Mouse (Mus musculus): Measurements from ENCODE around the gene Ammecr1. TPM values are rescaled to one million over a fixed set of nuclear protein-coding genes. Genes with fewer than 3 reads are reported as not detected.

Gene Ammecr1
- total RNA-seq, 2 experiments from 2014 or later, result 1.7 to 2.0 TPM

DNA sequence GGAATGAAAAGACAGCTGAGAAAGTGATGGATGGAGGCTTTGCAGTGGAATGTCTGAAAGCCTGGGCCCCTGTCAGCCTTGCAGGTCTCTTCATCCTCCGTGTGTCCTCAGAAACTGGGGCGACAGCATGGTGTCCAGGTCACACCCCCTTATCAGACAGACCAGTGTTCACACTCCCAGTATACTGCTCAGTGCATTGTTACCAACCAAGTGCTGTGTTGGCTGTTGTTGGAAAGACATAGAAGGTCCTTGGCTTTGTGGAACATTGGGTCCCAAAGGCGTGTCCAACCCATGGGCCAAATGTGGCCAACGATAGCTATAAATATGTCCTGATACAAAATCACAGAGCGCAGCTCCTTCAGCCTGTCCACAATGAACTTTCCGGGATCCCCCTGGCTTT is 136.0 kb downstream of the Ammecr1 start:
- no peak for DNase-seq (ENCODE audit: extremely low spot score in 1 of 2, low spot score in 1 of 2)

DNA sequence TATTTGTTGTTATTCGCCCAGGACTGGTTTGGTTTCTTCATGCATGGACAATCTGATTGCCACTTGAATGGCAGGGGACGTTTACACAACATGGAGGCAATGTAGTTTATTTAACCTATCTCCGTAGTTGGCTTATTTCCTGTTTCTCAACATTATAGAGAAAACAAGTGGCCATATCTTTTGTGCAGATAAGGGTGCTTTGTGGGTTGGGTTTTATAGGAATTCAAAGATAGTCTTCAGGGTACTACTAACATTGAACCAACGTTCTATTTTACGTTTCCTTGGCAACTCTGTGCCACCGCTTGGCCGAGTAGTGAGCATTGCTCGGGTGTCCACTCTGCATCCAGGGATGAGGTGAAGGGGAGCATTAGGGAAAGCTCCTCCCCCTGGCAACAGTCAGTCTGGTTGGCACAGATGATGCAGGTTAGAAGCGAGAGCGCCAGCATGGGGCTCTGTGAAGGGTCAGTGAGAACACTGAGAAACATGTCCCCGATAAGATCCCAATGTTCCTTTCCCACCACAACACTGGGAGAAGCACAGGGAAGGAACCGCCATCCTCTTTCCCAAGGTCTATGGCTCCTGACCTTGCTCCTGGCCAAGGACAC is 136.6 kb downstream of the Ammecr1 start:
- no peak for DNase-seq (ENCODE audit: extremely low spot score in 1 of 2, low spot score in 1 of 2)

GRCm38 (mm10) chrX:142829267-142829666 is 137.3 kb downstream of the Ammecr1 start:
- no peak for DNase-seq (ENCODE audit: extremely low spot score in 1 of 2, low spot score in 1 of 2)

GRCm38 (mm10) chrX:142828184-142828908 is 138.2 kb downstream of the Ammecr1 start:
- DNase-seq (ENCODE audit: extremely low spot score in 1 of 2, low spot score in 1 of 2), result no peak

- DNase-seq (ENCODE audit: extremely low spot score in 1 of 2, low spot score in 1 of 2), result no peak
Observed at GRCm38 (mm10) chrX:142827644-142828043, 138.9 kb downstream of the Ammecr1 start.

DNA sequence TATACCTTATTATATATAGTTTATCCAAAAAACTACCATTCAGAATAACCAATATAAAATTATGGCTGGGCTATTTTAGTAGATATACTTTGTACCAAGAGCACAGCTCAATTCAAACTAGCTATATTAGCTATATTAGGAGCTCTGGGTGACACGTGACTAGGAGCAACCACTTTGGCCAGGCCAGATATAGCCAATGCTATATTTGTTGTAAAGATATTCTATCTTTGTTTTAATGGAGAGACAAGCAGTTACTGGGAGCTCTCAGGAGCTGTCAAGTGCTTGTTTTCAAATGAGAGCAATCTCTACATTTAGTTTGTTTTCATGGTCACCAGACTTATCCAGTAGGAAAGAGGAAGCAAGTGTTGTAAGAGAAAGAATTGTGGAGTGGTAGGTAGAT is 141.2 kb downstream of the Ammecr1 start:
- no peak for DNase-seq (ENCODE audit: extremely low spot score in 1 of 2, low spot score in 1 of 2)

GRCm38 (mm10) chrX:142821846-142822245 is 144.7 kb downstream of the Ammecr1 start:
- DNase-seq (ENCODE audit: extremely low spot score in 1 of 2, low spot score in 1 of 2), result no peak

DNA sequence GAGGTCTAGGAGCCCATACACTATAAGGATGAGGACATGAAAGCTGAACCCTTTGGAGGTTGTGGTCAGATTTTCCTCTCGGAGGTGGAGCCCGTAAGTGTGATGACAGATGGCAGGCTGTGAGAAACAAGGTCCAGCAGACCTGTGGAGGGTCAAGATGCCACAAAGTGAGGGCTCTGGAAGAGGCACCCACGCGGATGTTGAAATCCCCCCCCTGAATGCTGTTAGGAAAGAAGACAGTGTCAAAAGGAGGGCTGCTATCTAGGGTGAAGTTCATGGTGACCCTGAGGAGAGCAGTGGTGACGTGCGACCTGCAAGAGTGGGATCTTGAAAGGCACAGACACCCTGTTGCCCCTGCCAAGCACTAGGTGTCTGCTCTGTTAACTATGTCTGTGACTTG is 145.3 kb downstream of the Ammecr1 start:
- no peak for DNase-seq (ENCODE audit: extremely low spot score in 1 of 2, low spot score in 1 of 2)

- peak; percentile 29 to 63 for DNase-seq (ENCODE audit: extremely low spot score in 1 of 2, low spot score in 1 of 2)
Observed at GRCm38 (mm10) chrX:142818057-142818682, 148.4 kb downstream of the Ammecr1 start.

DNA sequence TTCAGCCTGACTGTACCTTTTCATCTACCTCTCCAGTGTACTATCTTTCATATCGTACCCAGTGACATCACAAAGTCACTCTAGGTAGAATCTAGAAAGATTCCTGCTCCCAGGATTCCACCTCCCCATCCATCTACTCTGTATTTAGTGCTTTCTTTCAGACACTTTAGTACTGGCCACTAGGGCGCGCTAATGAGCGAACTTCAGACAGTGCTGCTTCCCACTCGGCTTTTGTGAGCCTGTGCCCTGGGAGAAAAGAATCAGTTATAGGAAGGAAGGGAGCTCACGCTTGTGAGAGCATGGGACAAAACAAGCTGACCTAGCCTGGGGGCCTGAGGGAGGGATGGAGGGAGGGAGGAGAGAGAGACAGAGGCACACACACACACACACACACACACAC is 153.4 kb downstream of the Ammecr1 start:
- peak in 1 of 2 experiments; percentile 70 for DNase-seq (ENCODE audit: extremely low spot score in 1 of 2, low spot score in 1 of 2)

DNA sequence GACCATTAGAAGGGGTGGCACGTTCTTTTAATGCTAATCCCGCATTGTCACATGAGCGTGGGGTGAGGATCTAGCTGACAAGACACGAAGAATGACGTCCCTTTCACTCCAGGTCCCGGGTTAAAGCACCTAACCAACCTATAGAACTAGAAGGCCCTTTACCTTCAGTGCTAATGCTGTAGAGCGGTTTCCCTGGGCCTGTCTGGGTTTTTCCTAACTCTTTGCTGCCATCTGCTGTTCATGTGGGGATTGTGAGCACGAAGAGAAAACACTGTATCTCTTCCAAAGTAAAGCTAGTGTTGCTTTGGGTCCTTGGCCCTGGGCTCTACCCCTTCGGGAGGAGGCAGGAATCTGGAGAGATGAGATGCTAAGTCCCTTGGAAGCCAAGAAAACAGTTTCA is 158.1 kb downstream of the Ammecr1 start:
- DNase-seq (ENCODE audit: extremely low spot score in 1 of 2, low spot score in 1 of 2), result peak; percentile 29 to 65

DNA sequence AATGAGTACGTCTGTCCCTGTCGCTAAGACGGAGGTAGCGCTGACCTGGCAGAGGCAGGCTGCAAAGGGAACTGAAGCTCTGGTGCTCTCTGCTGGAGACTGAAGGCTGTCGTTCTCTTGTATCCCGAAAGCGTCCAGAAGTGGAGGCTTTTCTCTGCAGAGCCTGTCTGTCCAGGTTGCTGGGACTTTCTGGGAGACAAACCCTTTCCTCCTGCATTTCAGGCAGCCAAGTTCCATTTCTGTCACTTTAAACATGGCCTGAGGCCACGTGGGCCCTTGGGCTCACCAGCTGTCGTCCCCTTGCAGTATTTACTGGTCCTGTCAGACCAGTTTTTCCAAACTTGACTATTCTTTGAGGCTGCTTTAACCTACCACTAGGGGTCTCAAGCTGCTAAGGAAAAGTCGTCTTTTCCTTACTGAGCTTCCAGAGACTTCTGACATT is 159.9 kb downstream of the Ammecr1 start:
- no peak for DNase-seq (ENCODE audit: extremely low spot score in 1 of 2, low spot score in 1 of 2)

GRCm38 (mm10) chrX:142806126-142806525 is 160.4 kb downstream of the Ammecr1 start:
- no peak for DNase-seq (ENCODE audit: extremely low spot score in 1 of 2, low spot score in 1 of 2)

- peak in 1 of 2 experiments; percentile 36 for DNase-seq (ENCODE audit: extremely low spot score in 1 of 2, low spot score in 1 of 2)
Observed at GRCm38 (mm10) chrX:142804596-142804995, 161.9 kb downstream of the Ammecr1 start.

Small RNA genes within 50 kb of the gene (microRNA-seq; reads per million reads assigned to microRNA genes)
- gene Gm44351, result 0 reads per million in 2 experiments

Other genes with a start within 250 kb of the Ammecr1 start
- gene Rtl9, start 132.9 kb upstream of the Ammecr1 start, total RNA-seq (2021), result 1 to 10 TPM in 1 of 2 experiments, under 1 TPM in 1; 0.89 to 1.1 TPM

Measured in layer of hippocampus, postnatal 25 days (tissue).